Mouse (Mus musculus) liver, postnatal 0 days (tissue): ENCODE results near the gene Hipk2. TPM values are rescaled to one million over a fixed set of nuclear protein-coding genes. Genes with fewer than 3 reads are reported as not detected.

Experiments used
- ATAC-seq: fragments of 200-750 bp; cut with Nextera tagmentation; 2 replicates; pipeline ENCODE4 v1.8.0; 2017; ENCODE audit warnings: mild to moderate bottlenecking, moderate library complexity
- DNase-seq: peaks from one replicate; pipeline ENCODE4 v3.0.0-alpha.2; 2016
- H3K27ac ChIP-seq: fragments of 300-500 bp; sonication (generic); 2 replicates; pipeline ENCODE4 v1.5.1; 2014; ENCODE audit warnings: antibody characterized with exemption, moderate library complexity, mild to moderate bottlenecking, low read depth
- H3K27me3 ChIP-seq: fragments of 300-500 bp; sonication (generic); 2 replicates; pipeline ENCODE4 v1.6.1; 2014; ENCODE audit warnings: low read length, control low read depth, mixed read lengths; ENCODE audit not compliant: insufficient read depth
- H3K36me3 ChIP-seq: fragments of 300-500 bp; sonication (generic); replicated peaks from 2 replicates; pipeline ENCODE4 v1.6.1; 2014; ENCODE audit warnings: mild to moderate bottlenecking, control low read depth, low read length, moderate library complexity, mixed read lengths; ENCODE audit not compliant: insufficient read depth
- H3K4me1 ChIP-seq: fragments of 300-500 bp; sonication (generic); 2 replicates; pipeline ENCODE4 v1.6.1; 2014; ENCODE audit warnings: antibody characterized with exemption, mild to moderate bottlenecking, control low read depth; ENCODE audit not compliant: insufficient read depth
- H3K4me2 ChIP-seq: fragments of 300-500 bp; sonication (generic); 2 replicates; pipeline ENCODE4 v1.6.1; 2014; ENCODE audit warnings: low read depth, mild to moderate bottlenecking, low read length, moderate library complexity, mixed read lengths
- H3K4me3 ChIP-seq: fragments of 300-500 bp; sonication (generic); 2 replicates; pipeline ENCODE4 v1.5.1; 2014; ENCODE audit warnings: low read depth, low read length
- H3K9ac ChIP-seq: fragments of 300-500 bp; sonication (generic); replicated peaks from 2 replicates; pipeline ENCODE4 v1.6.1; 2014; ENCODE audit warnings: mild to moderate bottlenecking, moderate library complexity
- H3K9me3 ChIP-seq: fragments of 300-500 bp; sonication (generic); 2 replicates; pipeline ENCODE4 v1.6.1; 2016; ENCODE audit warnings: mild to moderate bottlenecking, control low read depth, low read length, mixed read lengths
- CTCF ChIP-seq: sonication (generic); IDR thresholded peaks from 2 replicates; pipeline ENCODE4 v1.5.1; 2016; ENCODE audit warnings: antibody characterized with exemption, low read depth
- EP300 ChIP-seq: IDR thresholded peaks from 2 replicates; pipeline ENCODE4 v1.6.1; 2016; ENCODE audit warnings: antibody characterized with exemption, low read depth, mild to moderate bottlenecking
- WGBS: fragments of 180-500 bp; shearing (Covaris S2); extraction: QIAGEN DNeasy Blood & Tissue Kit; methylation state at CpG from one replicate; pipeline ENCODE4 v1.1.7; 2014; ENCODE audit not compliant: insufficient replicate concordance; 5-methylcytosine and 5-hydroxymethylcytosine counted together
- polyA plus RNA-seq: library from polyadenylated mRNA; unstranded; fragments of >200 nt; fragmentation: Nextera tagmentation; extraction: Ambion mirVana; gene quantifications from 2 replicates; pipeline ENCODE4 v1.2.1, GENCODE M21; 2015

The Hipk2 gene
- polyA plus RNA-seq, 1 experiment from 2014 or later = 9.7 TPM

GRCm38 (mm10) chr6:38669580-38669979, 206.4 kb downstream of the Hipk2 start:
- 57% methylated on average over 6 of the region's 6 CpGs for WGBS
- Histone ChIP-seq H3K4me2 (no peak overlapping the region), H3K27ac (no peak overlapping the region), H3K4me1 (peaks cover 2% of the 10 kb centered on the region; the same call in 1 of the 2 replicates), H3K4me3 (no peak overlapping the region), H3K27me3 (peaks cover 12% of the 10 kb centered on the region; the same call in 1 of the 2 replicates), H3K9ac (no peak overlapping the region), H3K36me3 (no peaks in the 10 kb centered on the region), H3K9me3 (no peaks in the 10 kb centered on the region)
- TF ChIP-seq EP300 = no peak
- peak; percentile 52 for TF ChIP-seq CTCF
- ATAC-seq (no peak), DNase-seq (no peak)

GRCm38 (mm10) chr6:38662714-38663615, 213.0 kb downstream of the Hipk2 start, which contains the start of gene Clec2l:
TSS of gene Clec2l (plus strand) at chr6:38663069.
- Histone ChIP-seq H3K36me3 (no peaks in the 10 kb centered on the region), H3K4me2 (peak within 1 kb of the TSS; percentile 67), H3K27ac (no peak within 1 kb of the TSS), H3K9ac (no peak within 1 kb of the TSS), H3K4me3 (peak within 1 kb of the TSS; percentile 41), H3K4me1 (no peaks in the 10 kb centered on the region; the same call in 1 of the 2 replicates), H3K9me3 (no peaks in the 10 kb centered on the region), H3K27me3 (peaks cover 50% of the 10 kb centered on the region)
- DNase-seq (no peak), ATAC-seq (no peak)
- no peak for TF ChIP-seq EP300
- TF ChIP-seq CTCF = no peak
- 2% methylated on average over 45 of the region's 84 CpGs for WGBS

- Histone ChIP-seq H3K9me3 (no peaks in the 10 kb centered on the region), H3K9ac (no peak overlapping the region), H3K4me2 (no peak overlapping the region), H3K4me1 (no peaks in the 10 kb centered on the region; the same call in 1 of the 2 replicates), H3K4me3 (no peak overlapping the region), H3K27me3 (peaks cover 50% of the 10 kb centered on the region), H3K36me3 (no peaks in the 10 kb centered on the region), H3K27ac (no peak overlapping the region)
- WGBS = 56% methylated on average over 4 of the region's 4 CpGs
- no peak for ATAC-seq
- TF ChIP-seq EP300 (no peak), CTCF (no peak)
- DNase-seq = no peak
Observed at GRCm38 (mm10) chr6:38661626-38662025, 214.3 kb downstream of the Hipk2 start.

- WGBS = 34% methylated on average over 14 of the region's 14 CpGs
- TF ChIP-seq CTCF = peak; percentile 96
- TF ChIP-seq EP300 = no peak
- peak; percentile 73 for DNase-seq
Observed at GRCm38 (mm10) chr6:38650263-38650937, 225.6 kb downstream of the Hipk2 start.

GRCm38 (mm10) chr6:38649545-38649944, 226.4 kb downstream of the Hipk2 start:
- peak; percentile 56 for TF ChIP-seq CTCF
- TF ChIP-seq EP300 = no peak
- Histone ChIP-seq H3K4me3 (no peak overlapping the region), H3K4me1 (no peaks in the 10 kb centered on the region), H3K27ac (no peak overlapping the region), H3K9ac (no peak overlapping the region), H3K9me3 (no peaks in the 10 kb centered on the region), H3K4me2 (no peak overlapping the region), H3K36me3 (no peaks in the 10 kb centered on the region), H3K27me3 (no peaks in the 10 kb centered on the region)
- ATAC-seq (no peak), DNase-seq (no peak)
- WGBS = 70% methylated on average over 3 of the region's 3 CpGs

More at GRCm38 (mm10) chr6:38650263-38650937, 225.6 kb downstream of the Hipk2 start:
- Histone ChIP-seq H3K4me3 (no peak overlapping the region), H3K9me3 (no peaks in the 10 kb centered on the region), H3K27me3 (no peaks in the 10 kb centered on the region), H3K4me1 (no peaks in the 10 kb centered on the region), H3K9ac (no peak overlapping the region), H3K4me2 (no peak overlapping the region), H3K36me3 (no peaks in the 10 kb centered on the region), H3K27ac (no peak overlapping the region)
- ATAC-seq = peak; percentile 57

Other genes with a start within 250 kb of the Hipk2 start
- not detected in 2 replicates for gene Klrg2, start 238.9 kb downstream of the Hipk2 start, polyA plus RNA-seq
- gene Clec2l, start 213.1 kb downstream of the Hipk2 start, polyA plus RNA-seq = not detected in 2 replicates
- 10.3 and 10.6 TPM in 2 replicates for gene Tbxas1, start 761 bp downstream of the Hipk2 start, polyA plus RNA-seq
- 6.9 and 7.9 TPM in 2 replicates for gene Parp12, start 242.2 kb upstream of the Hipk2 start, polyA plus RNA-seq